23 mouse cellular contexts compared by ENCODE assay signal in the genomic region with DNA sequence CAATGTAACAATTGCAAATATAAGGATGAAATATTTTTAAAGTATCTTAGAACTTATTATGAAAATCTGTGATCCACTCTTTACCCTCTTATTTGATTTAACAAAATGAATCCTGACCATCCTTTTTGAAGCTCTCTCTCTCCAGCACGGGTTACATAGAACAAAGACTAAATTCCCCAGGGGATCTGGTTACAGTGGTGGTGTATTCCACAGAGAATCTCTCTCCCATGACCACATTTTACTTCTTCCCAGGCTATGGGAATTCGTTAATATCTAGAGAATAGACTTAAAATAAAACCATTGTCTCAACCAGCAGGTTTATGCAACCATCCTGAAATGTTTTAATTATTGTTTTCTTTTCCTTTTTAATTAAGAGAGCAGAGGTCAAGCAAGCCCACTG.
DNase-seq lines count a peak whose midpoint lies in the region; ATAC-seq lines count a peak whose summit lies in the region.
"Had no signal": no experiment of that assay in that cellular context is flagged by ENCODE, and none has a peak within 500 bp of the region (broad histone marks: within the 10 kb centered on the region; RNA-seq: fewer than 3 reads in every experiment).

No protein-coding gene starts in this region.

- DNase-seq in embryo, embryonic 10.5 days (ENCODE audit: low spot score) = peak; percentile 6
- DNase-seq in embryo, embryonic 9.5 days (ENCODE audit: extremely low spot score) = no peak
- no peak for DNase-seq in forebrain, embryonic 10.5 days (ENCODE audit: extremely low spot score, low spot score)
- DNase-seq in midbrain, embryonic 11.5 days (ENCODE audit: low spot score, missing footprints) = peak; percentile 79
- DNase-seq in retina, postnatal 1 day = peak; percentile 39
- no peak for DNase-seq in right cerebral cortex, postnatal 4 days
- DNase-seq: B cell, adult 2 months; cerebellum, adult 11-12 months; cerebellum, adult 9-10 months; cerebellum, postnatal 25 days; gastrocnemius, adult 2 months; gastrocnemius, postnatal 25 days; heart, postnatal 4 days had no signal

- H3K36me3 ChIP-seq in forebrain, embryonic 12.5 days (replicated peaks) = no peaks in the 10 kb centered on the region
- H3K36me3 ChIP-seq in forebrain, embryonic 10.5 days (replicated peaks) = no peaks in the 10 kb centered on the region
- no peaks in the 10 kb centered on the region for H3K36me3 ChIP-seq in midbrain, embryonic 11.5 days (ENCODE audit: control insufficient read depth, insufficient read depth, low read length)
- H3K36me3 ChIP-seq in midbrain, embryonic 15.5 days (replicated peaks) = no peaks in the 10 kb centered on the region
- H3K36me3 ChIP-seq: forebrain, embryonic 15.5 days; G1E; heart, embryonic 13.5 days; hindbrain, embryonic 12.5 days had no signal

- H3K9me3 ChIP-seq in forebrain, embryonic 12.5 days = no peaks in the 10 kb centered on the region
- H3K9me3 ChIP-seq in forebrain, embryonic 10.5 days = no peaks in the 10 kb centered on the region
- no peaks in the 10 kb centered on the region for H3K9me3 ChIP-seq in midbrain, embryonic 11.5 days (ENCODE audit: control insufficient read depth, low read length)
- no peaks in the 10 kb centered on the region for H3K9me3 ChIP-seq in midbrain, embryonic 15.5 days
- H3K9me3 ChIP-seq: forebrain, embryonic 15.5 days; heart, embryonic 13.5 days; hindbrain, embryonic 12.5 days had no signal

- no peak overlapping the region for H3K4me3 ChIP-seq in forebrain, embryonic 12.5 days (replicated peaks)
- H3K4me3 ChIP-seq in forebrain, embryonic 10.5 days = no peak overlapping the region
- H3K4me3 ChIP-seq in midbrain, embryonic 11.5 days (ENCODE audit: low read depth, low read length) = no peak overlapping the region
- H3K4me3 ChIP-seq in midbrain, embryonic 15.5 days = no peak overlapping the region
- H3K4me3 ChIP-seq: forebrain, embryonic 15.5 days; gastrocnemius, adult 2 months; heart, embryonic 13.5 days; hindbrain, embryonic 12.5 days had no signal

- no peaks in the 10 kb centered on the region for H3K27me3 ChIP-seq in forebrain, embryonic 12.5 days
- H3K27me3 ChIP-seq in forebrain, embryonic 10.5 days (ENCODE audit: poor library complexity, severe bottlenecking) = no peaks in the 10 kb centered on the region
- no peaks in the 10 kb centered on the region for H3K27me3 ChIP-seq in midbrain, embryonic 11.5 days (ENCODE audit: control insufficient read depth, insufficient read depth, low read length)
- no peaks in the 10 kb centered on the region for H3K27me3 ChIP-seq in midbrain, embryonic 15.5 days (replicated peaks)
- H3K27me3 ChIP-seq: forebrain, embryonic 15.5 days; heart, embryonic 13.5 days; hindbrain, embryonic 12.5 days had no signal

- ATAC-seq in forebrain, embryonic 12.5 days (ENCODE audit: low FRiP score) = 0 out of 2 replicates have a peak, but pooled peaks have one; percentile 49
- no peak for ATAC-seq in midbrain, embryonic 11.5 days (ENCODE audit: low FRiP score)
- no peak for ATAC-seq in midbrain, embryonic 15.5 days (replicated peaks)
- ATAC-seq: CD4-positive, CD25-positive, alpha-beta regulatory T cell, adult 4 months; forebrain, embryonic 15.5 days; hindbrain, embryonic 16.5 days; inflammation-experienced regulatory T-cells, adult 6 months; intestine, postnatal 0 days had no signal

- no peak overlapping the region for H3K9ac ChIP-seq in forebrain, embryonic 12.5 days
- H3K9ac ChIP-seq in midbrain, embryonic 11.5 days (ENCODE audit: low read length) = no peak overlapping the region
- no peak overlapping the region for H3K9ac ChIP-seq in midbrain, embryonic 15.5 days
- H3K9ac ChIP-seq: forebrain, embryonic 15.5 days; heart, embryonic 13.5 days; hindbrain, embryonic 12.5 days had no signal

- H3K4me1 ChIP-seq in forebrain, embryonic 12.5 days = peaks cover 8% of the 10 kb centered on the region; the same call in 1 of the 2 replicates
- H3K4me1 ChIP-seq in forebrain, embryonic 10.5 days = peaks cover 14% of the 10 kb centered on the region
- no peaks in the 10 kb centered on the region for H3K4me1 ChIP-seq in midbrain, embryonic 11.5 days (ENCODE audit: control insufficient read depth, insufficient read depth, low read length)
- no peaks in the 10 kb centered on the region for H3K4me1 ChIP-seq in midbrain, embryonic 15.5 days
- H3K4me1 ChIP-seq: heart, embryonic 13.5 days; hindbrain, embryonic 12.5 days had no signal

- H3K27ac ChIP-seq in forebrain, embryonic 12.5 days = no peak overlapping the region
- H3K27ac ChIP-seq in forebrain, embryonic 10.5 days = no peak overlapping the region
- no peak overlapping the region for H3K27ac ChIP-seq in midbrain, embryonic 11.5 days (ENCODE audit: low read depth, low read length)
- no peak overlapping the region for H3K27ac ChIP-seq in midbrain, embryonic 15.5 days
- H3K27ac ChIP-seq: forebrain, embryonic 15.5 days; gastrocnemius, adult 2 months; heart, embryonic 13.5 days; hindbrain, embryonic 12.5 days had no signal

- 3% methylated on average over 2 of the region's 2 CpGs for WGBS in forebrain, embryonic 12.5 days
- WGBS in forebrain, embryonic 10.5 days = 14% methylated on average over 2 of the region's 2 CpGs
- 15% methylated on average over 2 of the region's 2 CpGs for WGBS in midbrain, embryonic 11.5 days
- WGBS in midbrain, embryonic 15.5 days = 13% methylated on average over 2 of the region's 2 CpGs

- no peak overlapping the region for H3K4me2 ChIP-seq in forebrain, embryonic 12.5 days
- no peak overlapping the region for H3K4me2 ChIP-seq in midbrain, embryonic 11.5 days
- no peak overlapping the region for H3K4me2 ChIP-seq in midbrain, embryonic 15.5 days
- H3K4me2 ChIP-seq: forebrain, embryonic 15.5 days; heart, embryonic 13.5 days; hindbrain, embryonic 12.5 days had no signal

Comparison
In these comparisons a context has a peak if more than half of its experiments do, and no peak if none do; other contexts are left out.
1. DNase-seq: peak in embryo, embryonic 10.5 days (single experiment), midbrain, embryonic 11.5 days (single experiment) and retina, postnatal 1 day (single experiment); none in embryo, embryonic 9.5 days (single experiment), forebrain, embryonic 10.5 days (single experiment) and right cerebral cortex, postnatal 4 days (single experiment).